Mouse (Mus musculus) frontal cortex, adult 2 months (tissue): ENCODE results near the gene Vrk1. TPM values are rescaled to one million over a fixed set of nuclear protein-coding genes. Genes with fewer than 3 reads are reported as not detected.

ENCODE experiments used
- DNase-seq, 2 experiments: peaks; one replicate each; pipeline ENCODE4 v3.0.0; 2022; ENCODE audit warnings: low spot score in 1 of 2; ENCODE audit errors: extremely low spot score in 1 of 2
- polyA plus RNA-seq: library from polyadenylated mRNA; depleted of rRNA; stranded (reverse); fragments of >200 nt; gene quantifications from 2 replicates; pipeline ENCODE4 v1.2.3, GENCODE M21; 2012; rRNA removed

Vrk1 gene
- polyA plus RNA-seq: 16.4 and 17.7 TPM in 2 replicates

DNA sequence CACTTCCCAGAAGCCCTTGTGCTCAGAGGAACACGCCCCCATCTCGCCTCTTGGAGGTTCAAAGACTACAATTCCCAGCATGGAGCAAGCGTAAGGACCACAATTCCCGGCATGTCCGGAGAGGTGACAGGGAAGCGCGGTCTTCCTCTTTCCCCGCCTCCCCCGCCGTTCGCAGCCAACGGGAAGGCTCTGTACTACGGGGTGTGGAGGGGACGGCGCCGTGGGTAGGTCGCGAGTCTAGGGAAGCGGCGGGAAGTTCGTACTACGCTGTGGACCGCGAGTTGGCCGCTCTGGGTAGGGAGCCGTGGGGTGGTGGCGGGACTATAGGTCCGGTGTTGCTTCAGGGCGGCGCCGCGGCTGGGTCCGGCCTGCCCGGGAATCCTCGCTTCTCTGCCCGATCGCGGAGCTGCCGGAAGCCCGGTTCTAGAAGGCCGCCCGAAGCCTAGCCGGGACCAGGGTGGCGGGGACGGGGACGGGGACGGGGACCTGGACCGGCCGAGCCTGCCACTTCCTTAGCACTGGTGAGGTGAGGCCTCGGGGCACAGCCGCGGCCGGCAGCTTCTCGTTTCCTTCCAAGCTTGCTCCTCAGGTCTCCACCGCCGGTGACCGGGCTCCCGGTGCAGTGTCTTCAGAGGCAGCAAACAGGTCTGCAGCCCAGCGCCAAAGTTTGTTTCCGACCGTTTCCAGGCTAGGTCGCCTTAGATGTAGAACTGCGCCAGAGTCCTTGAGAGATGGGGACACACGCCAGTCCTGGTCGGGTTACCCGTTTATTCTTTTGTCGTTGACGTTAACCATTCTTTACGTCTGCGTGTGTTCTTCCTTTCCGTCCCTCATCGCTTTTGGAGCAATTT is at the start of gene Vrk1:
TSS of gene Vrk1 (plus strand) at position 164 of the 851 bp plus-strand sequence.
- DNase-seq: peak; percentile 96 to 98

- DNase-seq: peak; percentile 72 to 80
Observed at GRCm38 (mm10) chr12:105960592-105961330, 49.3 kb upstream of the Vrk1 start.

GRCm38 (mm10) chr12:105961667-105962066 is 48.4 kb upstream of the Vrk1 start:
- no peak for DNase-seq

DNA sequence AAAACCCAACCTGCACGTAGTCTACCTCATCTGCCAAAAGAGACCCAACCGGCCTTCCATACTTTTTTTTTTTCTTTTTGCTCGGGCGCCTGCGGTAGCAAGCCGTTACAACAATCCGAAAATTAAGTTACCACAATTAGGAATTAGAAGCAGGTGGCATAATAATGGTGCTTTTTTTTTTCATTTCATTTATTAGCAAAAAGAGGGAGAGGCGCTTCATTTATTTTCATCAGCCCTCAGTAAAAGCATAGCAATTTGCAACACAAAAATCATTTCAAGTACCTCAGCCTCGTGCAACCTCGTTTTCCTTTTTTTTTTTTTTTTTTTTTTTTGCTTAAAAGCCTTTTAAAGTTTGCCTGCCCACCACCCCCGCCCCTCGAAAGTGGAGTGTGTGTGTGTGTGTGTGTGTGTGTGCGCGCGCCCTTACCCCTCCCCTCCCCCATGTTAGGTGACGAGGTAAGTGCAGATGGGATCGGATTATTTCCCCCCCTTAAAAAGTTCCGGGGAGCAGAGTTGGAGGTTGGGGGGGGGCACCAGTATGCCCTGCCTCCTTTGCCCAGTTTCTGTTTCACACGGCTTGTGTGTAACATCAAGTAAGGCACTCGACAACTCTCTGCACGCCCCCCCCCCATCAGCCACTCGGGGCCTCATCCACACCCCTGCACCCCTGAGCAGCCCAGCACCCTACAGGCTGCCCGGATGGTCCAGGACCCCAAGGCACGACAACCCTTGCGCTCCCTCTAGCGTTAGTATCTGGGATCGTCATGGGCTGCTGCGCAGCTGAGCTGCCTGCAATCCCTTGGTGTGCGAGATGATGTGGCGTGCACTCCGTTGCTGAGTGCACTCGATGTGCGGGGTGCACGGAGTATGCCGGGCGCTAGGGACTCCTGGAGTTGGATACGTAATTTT is 47.7 kb upstream of the Vrk1 start:
- peak; percentile 74 to 98 for DNase-seq

DNA sequence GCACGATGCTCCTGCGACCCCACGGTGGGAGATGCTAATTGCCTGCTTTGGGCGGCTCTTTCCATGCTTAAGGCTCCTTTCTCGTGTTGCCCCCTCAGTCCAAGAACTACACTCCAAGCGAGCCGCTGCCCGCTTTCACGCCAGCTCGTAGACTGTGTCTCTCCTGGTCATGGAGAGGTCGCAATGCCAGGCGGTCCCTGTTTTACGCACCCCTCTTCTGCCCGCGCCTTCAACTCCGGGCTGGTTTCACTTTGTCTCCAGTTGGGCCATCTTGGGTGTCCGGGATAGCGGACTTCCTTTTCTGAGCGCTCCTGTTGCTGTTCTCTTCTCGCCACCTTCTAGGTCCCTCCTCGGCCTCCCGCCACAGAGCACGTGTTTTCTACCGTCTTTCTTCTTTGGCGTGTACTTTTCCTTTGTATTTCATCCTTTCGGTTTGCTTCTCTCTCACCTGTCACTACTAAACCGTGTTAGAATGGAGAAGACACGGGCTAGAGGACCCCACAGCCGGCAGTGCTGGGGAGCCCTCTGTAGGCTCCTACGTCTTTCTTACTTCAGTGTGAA is 46.9 kb upstream of the Vrk1 start:
- peak in 1 of 2 experiments; percentile 12 for DNase-seq

DNA sequence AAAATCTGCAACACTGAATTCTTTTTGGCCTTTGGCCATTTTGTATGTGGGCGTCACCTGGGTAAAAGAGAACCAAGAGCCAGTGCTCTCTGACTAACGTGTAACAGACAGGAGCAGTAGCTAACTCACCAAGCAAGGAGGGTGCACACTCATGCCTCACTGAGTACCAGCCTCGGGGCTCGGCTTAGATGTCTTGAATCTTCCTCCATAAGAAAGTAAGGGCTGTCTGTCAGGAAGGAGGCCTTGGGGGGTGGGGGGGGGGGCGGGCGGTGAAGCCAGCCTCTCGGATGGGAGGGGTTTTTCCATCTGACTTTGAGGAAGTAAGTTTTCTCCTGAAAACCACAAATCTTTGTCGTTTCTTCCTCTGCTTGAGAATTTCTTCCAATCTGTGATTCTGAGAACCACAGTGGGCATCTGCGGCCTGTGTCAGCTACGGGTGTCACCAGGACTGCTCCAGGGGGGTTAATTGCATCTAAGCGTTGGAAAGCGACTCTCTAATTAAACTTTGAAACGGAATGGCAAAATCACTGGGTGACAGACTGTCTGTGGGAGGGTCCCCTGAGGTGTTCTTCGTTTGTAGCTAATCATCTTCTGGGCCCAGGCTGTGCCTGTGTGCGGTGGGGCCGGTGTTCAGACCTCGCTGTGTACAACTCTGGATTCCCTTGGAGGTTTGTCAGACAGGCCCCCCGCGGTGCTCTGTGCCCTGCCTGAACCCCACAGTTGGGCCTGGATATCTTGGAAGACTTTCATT is 43.0 kb upstream of the Vrk1 start:
- no peak for DNase-seq

DNA sequence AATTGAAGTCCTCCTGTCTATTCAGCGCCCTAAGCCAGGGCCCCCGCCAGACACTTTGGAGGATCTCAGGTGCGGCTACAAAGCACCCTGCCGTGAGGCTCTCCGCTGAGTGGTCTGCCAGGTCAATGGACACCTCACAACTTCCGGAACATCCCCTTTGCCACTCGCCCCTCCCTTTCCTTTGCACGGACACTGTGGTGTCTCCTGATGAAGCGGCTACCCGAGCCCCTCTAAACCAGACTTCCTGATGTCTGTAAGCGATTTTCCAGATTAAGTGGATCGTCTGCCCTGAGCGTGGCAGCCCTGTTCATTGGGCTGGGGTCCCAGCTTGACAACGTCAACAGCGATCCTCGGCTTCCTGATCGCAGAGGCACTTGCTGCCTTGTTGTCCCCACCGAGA is 42.2 kb upstream of the Vrk1 start:
- DNase-seq: no peak

- DNase-seq: no peak
Observed at GRCm38 (mm10) chr12:105971182-105971581, 38.8 kb upstream of the Vrk1 start.

- no peak for DNase-seq
Observed at GRCm38 (mm10) chr12:105972673-105973072, 37.4 kb upstream of the Vrk1 start.

DNA sequence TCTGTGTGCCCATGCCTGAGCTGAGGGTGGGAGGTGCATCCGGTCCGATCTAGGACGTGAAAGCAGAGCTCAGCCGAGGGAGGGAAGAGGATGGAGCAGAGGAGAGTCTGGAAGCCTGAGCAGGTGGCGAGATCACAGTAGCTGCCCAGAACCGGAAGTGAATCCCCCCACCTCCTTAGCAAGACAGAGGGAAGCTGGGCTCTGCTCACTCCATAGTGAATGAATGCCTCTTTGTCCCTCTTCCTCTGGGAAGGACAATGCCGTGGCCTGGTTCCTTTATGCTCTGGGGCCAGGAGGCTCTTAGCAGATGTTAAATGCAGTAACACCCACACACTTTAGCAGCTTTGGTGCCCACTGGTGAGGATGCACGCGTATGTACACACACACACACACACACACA is 36.3 kb upstream of the Vrk1 start:
- no peak for DNase-seq

DNA sequence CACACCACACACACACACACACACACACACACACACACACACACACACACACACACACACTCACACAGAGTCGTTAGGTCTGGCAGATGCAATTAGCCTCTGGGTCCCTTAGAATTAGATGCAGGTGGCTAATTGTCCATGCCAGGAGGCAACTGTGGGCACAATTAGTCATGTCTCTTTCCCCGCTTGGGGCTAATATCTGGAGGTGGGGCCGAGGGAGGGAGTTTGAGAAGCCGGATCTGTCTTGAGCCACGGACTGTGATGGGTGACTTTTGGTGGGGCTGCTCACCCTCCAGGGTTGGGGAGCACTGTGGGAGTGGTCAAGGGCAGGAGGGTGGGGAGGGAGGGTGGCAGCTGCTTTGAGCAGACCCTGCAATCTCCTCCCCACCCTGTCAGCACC is 35.9 kb upstream of the Vrk1 start:
- DNase-seq: no peak

DNA sequence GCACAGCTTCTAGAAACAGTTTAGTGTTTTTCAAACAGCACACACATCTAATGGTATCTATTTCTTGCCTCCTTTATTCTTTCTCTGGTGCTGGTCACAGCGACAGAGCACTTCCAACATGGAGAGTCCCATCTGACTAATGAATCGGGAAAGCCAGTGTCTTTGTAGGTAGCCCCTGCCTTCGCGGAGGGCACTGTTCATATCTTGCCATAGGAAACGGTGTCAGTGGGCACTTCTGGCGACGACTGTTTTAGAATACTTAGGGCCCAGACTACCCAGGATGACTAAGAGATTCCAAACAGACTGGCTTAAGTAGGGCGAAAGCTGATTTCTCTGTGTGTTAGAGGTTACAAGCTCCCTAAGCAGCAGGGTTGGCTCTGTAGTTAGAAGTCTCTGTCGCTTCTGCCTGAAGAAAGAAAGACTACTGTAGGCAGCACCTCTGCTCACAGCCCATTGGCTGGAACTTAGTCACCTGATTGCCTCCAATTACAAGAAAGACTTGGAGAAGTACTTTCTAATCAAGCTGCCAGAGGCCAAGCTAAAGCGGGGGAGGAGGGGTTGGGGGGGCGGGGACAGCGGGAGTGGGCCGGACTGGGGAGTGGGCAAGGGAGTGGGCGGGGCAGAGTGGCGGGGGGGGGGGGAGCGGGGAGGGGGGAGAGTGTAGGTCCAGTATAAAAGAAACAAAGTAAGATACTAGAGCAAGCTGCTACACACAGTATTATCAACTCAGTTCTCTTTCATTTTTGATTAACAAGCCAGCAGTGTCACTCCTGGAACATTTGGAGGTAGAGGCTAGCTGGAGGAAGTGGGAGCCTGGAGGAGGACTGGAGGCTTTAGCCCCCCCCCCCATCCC is 28.7 kb upstream of the Vrk1 start:
- no peak for DNase-seq

DNA sequence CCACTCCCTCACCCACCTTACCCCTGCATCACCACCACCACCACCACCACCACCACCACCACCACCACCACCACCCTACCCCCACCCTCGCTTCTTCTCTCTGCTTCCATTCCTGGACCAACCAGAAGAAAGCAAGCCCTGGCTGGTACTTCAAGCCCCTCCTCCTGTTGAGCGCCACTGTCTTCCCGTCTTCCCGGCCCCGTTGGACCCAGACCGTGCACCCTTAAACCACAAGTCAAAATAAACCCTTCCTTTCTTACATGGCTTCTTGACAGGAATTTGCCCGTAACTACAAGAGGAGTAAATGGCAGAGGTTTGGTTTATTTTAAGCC is 28.1 kb upstream of the Vrk1 start:
- DNase-seq: no peak

DNA sequence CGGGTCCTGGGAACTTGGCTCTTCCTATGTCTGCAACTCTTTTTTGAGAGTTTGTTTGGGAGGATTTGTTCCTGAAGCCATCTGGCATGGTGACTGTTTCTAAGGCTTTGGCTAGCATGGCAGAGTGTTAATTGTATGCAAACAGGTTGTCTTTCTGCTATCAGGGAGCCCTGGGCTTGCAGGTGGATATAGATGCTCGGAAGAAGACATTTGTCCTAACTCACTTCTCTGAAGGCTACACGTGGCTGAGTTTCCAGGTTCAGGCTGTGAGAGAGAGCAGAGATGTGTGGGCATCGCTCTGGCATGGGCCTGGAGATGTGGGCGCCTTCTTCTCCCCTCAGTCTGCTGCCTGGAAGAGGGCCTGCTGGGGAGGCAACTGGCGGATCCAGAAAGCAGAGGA is 27.4 kb upstream of the Vrk1 start:
- peak; percentile 63 to 78 for DNase-seq

DNA sequence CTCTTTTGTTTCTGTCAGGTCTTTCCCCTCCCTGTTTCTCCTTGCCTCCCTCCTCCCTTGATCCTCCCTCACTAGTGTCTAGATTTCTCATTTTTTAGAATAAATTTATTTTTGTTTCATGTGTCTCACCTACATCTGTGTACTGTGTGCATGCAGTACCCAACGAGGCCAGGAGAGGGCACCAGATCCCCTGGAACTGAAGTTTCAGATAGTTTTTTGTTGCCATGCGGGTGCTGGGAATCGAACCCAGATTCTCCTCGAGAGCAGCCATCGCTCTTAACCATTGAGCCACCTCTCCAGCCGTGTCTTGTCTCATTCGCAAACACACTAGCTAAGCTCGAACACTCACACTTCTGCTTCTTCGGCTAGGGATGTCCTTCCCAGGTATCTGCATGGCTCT is 26.5 kb upstream of the Vrk1 start:
- no peak for DNase-seq

- DNase-seq: no peak
Observed at GRCm38 (mm10) chr12:105988434-105988833, 21.6 kb upstream of the Vrk1 start.

DNA sequence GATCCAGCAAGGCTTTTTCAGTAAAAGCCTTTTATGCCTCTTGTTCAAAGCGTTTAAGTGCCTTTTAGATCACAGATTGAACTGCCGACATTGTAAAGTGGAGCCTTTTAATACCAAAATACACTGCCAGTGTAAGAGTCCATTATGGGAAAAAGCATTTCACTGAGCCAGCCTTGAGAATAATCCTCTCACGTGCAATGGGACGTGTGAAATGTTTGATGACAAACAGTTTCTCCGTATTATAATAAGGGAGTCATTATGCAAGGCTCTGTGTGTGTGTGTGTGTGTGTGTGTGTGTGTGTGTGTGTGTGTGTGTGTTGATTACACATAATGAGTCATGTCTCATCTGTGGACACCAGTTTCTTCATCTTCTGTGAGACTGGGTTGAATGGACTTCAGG is 17.3 kb upstream of the Vrk1 start:
- no peak for DNase-seq

GRCm38 (mm10) chr12:105993356-105993755 is 16.7 kb upstream of the Vrk1 start:
- DNase-seq: no peak

GRCm38 (mm10) chr12:105995940-105996339 is 14.1 kb upstream of the Vrk1 start:
- no peak for DNase-seq
